Mouse (Mus musculus) olfactory bulb, adult 2 months (tissue): ENCODE results near the gene Hipk1.

Experiments
- CTCF ChIP-seq: fragments of 200-500 bp; IDR thresholded peaks from 2 replicates; pipeline ENCODE4 v1.5.1; 2012; ENCODE audit warnings: low read depth, mild to moderate bottlenecking, low read length, moderate library complexity; ENCODE audit not compliant: insufficient read depth
- POLR2A ChIP-seq: fragments of 200-500 bp; IDR thresholded peaks from 2 replicates; pipeline ENCODE4 v1.6.1; 2012; ENCODE audit warnings: mild to moderate bottlenecking, low read depth, low read length, moderate library complexity; ENCODE audit not compliant: insufficient read depth

DNA sequence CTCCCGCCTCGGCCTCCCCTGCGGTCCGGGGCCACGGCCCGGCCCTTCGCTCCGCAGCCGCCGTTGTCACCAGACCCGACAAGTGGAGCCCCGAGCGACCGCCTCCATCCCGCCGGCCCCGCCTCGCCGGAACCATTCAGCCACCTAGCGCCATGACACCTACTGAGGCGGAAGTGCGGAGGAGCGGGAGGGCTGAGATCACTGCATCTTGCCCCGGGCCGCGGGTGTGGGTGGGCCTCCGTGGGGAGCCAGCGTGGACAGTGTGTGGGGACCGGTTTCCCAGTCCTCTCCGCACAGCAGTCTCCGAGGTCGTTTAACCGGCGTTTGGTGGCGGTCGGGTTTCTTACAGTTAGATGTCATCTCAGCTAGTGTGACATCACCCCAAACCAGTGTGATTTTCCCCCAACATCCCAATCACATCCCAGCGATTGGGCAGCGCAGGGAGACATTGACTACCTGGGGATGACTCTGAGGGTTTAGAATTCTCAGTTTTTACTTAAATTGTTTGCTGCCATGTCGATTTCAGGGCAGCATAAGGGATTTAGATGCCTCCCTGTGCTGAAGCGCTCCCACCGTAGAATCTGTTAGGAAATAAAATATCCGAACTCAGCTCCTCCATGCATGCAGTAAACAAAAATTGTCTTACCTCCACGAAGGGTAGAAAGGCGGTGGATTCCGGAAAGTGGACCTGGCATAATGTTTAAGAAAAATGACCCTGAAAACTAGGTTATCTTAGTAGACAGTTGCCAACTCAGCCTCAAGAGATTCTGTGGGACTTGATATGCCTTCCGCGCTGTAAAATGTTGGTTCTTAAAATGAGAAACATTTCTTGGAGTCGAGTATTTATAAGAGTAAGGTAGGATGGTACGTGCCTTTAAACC is at the start of gene Hipk1:
- TF ChIP-seq POLR2A (peak; percentile 81), CTCF (no peak)
